Mouse (Mus musculus) spleen, postnatal 36 days (tissue): Measurements from ENCODE around the gene Zfp106.

Experiments
- DNase-seq, 2 experiments: peaks; one replicate each; pipeline ENCODE4 v3.0.0; 2022; ENCODE audit warnings: low spot score in 2 of 2, mixed read lengths in 1 of 2

Gene Zfp106

DNA sequence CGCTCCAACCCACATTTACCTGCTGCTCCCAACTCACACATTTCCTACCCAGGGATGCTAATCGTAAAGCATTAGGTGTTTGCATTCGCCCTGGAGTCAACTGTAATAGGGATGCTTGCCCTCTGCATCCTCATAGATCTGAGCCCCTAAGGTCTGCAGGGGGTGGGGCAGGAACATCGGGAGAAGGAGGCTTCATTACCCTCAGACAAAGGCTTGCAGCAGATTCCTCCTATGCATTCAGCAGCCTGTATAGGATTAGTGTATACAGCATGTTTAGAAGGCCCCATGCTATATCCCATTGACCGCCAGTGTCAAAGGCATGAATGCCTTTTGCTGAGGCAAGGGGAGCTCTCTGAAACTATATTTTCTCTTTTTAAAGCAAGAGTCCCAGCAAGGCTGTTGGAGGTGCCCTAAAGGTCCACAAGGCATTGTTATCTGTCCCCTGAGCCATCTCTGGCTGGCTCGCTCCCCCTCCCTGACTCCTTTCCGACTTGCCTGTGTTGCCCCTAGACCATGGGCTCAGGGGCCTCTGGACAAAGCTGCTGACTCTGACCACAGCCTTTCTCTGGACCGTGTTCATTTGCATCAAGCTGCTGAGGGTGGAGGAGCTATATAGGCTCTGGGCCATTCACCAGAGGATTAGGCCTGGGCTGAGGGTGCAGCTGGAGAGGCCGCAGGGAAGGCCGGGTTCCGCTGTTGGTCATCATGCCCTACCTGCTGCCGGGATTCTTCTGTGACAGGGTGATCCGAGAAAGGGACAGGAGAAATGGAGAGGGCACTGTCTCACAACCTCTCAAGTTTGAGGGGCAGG lies 87.2 kb downstream of the Zfp106 start:
- no peak for DNase-seq

DNA sequence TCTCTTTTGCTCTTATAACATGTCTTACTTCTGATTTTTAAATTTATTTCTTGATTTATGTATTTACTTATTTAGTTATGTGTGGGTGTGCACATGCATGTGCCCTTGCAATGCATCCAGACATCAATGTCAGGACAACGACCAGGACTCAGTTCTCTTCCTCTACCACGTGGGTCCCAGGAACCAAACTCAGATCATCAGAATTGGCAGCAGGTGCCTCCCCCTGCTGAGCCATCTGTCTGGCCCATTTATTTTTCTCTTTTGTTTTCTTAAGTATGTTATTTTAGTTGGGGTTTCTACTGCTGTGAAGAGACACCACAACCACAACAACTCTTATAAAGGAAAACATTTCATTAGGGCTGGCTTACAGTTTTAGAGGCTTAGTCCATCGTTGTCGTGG lies 92.8 kb downstream of the Zfp106 start:
- DNase-seq, result no peak

DNA sequence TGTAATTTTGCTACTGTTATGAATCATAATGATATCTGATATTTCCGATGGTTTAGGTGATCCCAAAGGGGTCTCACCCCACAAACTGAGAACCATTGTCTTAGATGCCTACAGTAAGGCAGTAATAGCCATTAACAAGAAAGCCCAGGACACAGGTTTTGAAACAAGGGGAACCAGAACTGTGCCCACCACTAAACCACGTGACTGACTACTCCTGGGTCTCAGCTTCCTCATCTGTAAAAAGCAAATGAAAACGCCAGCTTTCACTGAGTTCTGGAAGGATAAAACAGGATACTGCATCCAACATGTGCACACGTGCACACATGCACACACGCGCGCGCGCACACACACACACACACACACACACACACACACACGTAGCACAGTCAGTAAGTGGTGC lies 93.9 kb downstream of the Zfp106 start:
- DNase-seq, result no peak

DNA sequence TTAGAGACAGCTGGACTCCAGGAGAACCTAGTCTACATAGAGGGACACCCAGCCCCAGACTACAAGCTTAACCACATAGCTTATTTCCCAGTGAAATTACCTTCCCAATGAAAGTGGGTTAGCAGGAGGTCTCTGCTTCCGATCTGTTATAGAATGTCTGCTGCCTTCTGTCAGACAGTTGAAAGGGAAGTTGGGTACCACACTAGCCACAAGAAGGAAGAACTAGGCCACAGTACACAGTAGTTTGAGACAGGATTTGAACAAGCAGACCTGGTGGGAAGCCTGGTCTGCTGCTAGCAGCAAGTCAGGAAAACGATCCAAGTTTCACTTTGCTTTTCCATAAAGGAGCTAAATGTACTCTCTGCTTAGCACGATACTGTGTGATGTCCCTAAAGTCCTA lies 94.4 kb downstream of the Zfp106 start:
- DNase-seq, result no peak

DNA sequence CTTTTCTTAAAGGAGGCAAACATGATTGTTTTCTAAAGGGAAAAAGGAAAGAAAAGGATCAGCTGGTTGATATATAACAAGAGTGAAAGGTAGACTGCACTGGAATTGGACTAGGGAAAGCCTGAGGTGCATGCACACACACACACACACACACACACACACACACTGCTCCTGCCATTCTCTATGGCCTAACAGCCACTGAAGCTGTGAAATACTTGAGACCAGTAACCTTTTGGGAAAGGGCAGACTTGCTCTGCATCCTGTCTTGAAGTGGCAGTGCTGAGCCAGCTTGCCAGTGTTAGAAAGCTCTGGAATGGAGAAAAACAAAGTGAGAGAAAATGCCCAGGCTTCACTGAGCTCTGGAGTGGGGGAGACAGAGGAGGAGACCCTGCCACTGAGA lies 95.6 kb downstream of the Zfp106 start:
- DNase-seq, result no peak

DNA sequence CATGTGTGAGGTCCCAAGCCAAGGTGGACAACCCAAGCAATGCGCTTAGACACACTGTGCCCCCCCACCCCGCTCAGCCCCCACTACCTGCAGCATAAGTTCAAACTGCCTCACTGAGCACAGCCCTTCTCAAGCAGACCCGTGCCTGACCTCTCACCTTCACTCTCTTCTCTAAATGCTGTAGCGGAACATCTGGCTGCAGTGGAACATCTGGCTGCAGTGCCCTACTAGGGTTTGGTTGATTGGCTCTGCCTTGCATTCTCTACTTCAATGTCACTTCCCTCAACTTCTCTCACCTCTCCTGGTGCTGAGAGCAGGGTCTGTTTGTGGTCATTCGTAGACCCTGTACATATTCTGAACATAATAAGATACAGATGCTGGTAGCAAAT lies 98.3 kb downstream of the Zfp106 start:
- no peak for DNase-seq

DNA sequence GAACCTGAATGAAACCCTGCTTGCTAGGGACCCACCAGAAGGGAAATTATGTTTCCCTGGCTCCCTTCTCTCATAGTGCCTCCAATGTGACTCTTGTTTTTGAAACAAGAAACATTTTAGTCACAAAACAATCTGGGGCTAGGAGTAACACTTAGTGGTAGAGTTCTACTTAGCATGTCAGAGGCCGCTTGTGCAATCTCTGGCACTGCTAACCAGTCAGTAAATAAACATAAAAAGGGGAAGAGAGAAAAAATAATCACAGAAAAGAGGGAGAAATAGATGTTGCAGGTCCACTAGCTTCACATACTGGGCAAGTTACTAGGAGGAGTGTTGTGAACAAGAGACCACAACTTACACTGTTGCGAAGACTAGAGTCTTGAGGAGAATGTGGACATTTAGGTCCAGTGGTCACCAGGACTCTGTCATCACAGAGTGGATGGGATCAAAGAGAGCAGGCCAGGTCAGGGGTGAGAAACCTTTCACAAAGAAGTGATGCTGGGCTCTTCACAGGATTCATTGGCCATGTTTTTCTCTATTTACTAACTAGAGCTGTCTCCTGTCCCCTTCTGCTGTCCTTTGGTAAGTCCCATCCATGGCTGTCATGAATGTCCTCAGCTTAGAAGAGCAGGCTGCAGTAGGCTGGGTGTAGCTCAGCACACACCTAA lies 98.8 kb downstream of the Zfp106 start:
- no peak for DNase-seq

DNA sequence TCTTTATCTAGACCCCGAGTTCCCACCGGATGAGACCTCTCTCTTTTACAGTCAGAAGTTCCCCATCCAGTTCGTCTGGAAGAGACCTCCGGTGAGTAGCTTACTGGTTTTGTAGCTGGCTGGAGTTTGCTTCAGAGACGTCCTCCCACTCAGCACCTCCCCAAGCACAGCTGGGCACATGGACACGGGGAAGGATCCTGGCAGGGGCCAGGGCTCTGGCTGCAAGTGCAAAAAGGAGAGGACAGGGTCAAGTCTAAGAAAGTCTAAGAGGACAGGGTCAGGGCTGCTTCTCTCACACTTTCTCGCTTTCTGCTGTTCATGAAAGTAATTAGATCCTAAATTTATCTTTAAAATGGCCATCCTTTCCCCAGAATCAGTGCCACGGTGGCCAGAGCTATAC lies 99.6 kb downstream of the Zfp106 start:
- no peak for DNase-seq

DNA sequence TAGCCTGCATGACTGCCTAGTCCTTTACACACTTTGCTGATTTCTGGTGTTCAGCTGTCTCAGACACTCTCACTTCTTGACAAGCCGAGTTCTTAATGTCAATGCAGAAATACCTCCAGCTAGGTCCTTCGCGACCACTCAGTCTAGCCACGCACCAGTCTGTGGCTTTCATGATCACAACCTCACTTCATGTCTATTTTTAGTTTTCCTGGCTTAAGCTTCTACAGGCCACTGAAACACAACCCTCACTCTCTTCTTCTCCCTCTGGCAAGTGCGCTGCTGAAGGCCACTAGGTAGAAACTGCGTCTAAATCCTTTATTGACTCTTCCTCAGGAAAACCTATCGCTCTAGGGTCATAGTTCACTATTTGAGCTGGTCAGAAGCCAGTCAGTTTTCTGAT lies 100.3 kb downstream of the Zfp106 start:
- no peak for DNase-seq

DNA sequence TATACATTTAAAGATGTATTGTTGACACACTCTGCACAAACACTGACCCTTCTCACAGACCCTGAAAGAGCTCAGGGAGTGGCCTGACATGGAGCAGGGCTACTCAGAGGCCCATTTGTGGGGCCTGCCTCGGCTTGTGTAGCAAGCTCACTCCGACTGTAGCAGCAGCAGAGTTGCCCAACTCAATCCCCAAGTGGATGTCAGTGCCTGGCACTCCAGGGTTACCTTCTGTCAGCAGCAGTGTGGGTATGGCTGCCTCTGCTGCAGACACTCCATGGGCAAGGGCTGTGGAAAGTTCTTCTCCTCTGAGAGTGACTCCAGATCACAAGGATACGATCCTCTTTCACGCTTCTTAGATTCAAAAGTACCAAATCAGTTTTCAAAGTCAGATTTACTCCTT lies 103.4 kb downstream of the Zfp106 start:
- DNase-seq, result no peak
